Mouse (Mus musculus) CH12F3 (cell line): Measurements from ENCODE around the gene Prpf31.

ENCODE experiments used
- in situ Hi-C: fragments of 300-500 bp; cut with MboI; formaldehyde crosslinking; loops from 2 replicates; pipeline ENCODE4 v1.14.3; 2020; ENCODE audit warnings: low sequenced_read_pairs

Prpf31 gene

GRCm38 (mm10) chr7:3683908-3684550 lies 54.2 kb downstream of the Prpf31 start:
- in situ Hi-C loops: no loop called here

- in situ Hi-C loops: no loop called here
Measured at GRCm38 (mm10) chr7:3684698-3685097, 54.9 kb downstream of the Prpf31 start.

GRCm38 (mm10) chr7:3685400-3686187 lies 55.8 kb downstream of the Prpf31 start:
- in situ Hi-C loops: no loop called here

- in situ Hi-C loops: no loop called here
Measured at GRCm38 (mm10) chr7:3691919-3692318, 62.1 kb downstream of the Prpf31 start.
